Mouse (Mus musculus) olfactory bulb, adult 2 months (tissue): ENCODE results near the gene Fam120a.

Experiments
- CTCF ChIP-seq: fragments of 200-500 bp; IDR thresholded peaks from 2 replicates; pipeline ENCODE4 v1.5.1; 2012; ENCODE audit warnings: low read depth, mild to moderate bottlenecking, low read length, moderate library complexity; ENCODE audit not compliant: insufficient read depth
- POLR2A ChIP-seq: fragments of 200-500 bp; IDR thresholded peaks from 2 replicates; pipeline ENCODE4 v1.6.1; 2012; ENCODE audit warnings: mild to moderate bottlenecking, low read depth, low read length, moderate library complexity; ENCODE audit not compliant: insufficient read depth

- TF ChIP-seq POLR2A, result no peak; the same call in 1 of the 2 replicates
- TF ChIP-seq CTCF, result no peak
Measured at GRCm38 (mm10) chr13:49016311-49016761, 48.5 kb upstream of the Fam120a start.
